Comparison of ENCODE assay signal across 12 mouse cellular contexts in the genomic region with DNA sequence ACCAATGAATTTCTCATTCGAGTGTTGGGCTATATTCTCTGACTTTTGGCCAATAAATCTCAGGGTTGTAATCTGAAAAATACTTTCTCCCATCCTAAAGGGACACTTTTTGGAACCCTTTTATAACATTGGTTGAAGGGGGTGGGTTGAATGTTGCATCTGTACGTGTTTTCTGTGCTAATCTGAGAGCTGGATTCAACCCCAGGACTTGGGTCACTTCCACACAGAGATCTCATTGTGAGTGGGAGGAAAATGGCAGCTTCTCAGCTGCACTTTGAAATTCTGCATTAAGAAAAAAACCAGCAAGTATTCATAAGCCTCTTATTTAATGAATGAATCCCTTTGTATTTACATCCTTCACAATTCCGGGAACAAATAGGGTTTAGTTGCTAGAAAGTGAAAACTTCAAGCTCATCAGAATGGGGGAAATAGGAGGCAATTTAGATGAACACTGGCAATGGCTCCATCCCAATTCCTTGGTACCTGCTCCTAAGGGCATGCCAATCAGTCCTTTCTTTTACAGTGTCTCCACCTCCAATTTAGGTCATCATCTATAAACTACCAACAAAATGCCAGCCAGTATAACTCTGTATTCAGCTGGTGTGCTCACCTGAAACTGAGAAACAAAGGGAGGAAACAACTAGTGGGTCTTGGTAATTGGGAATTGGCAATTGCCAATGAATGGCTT.
"Had no signal": no experiment of that assay in that cellular context is flagged by ENCODE, and none has a peak within 500 bp of the region (broad histone marks: within the 10 kb centered on the region; RNA-seq: fewer than 3 reads in every experiment).

No protein-coding gene starts in this region.

- H3K9me3 ChIP-seq: limb, embryonic 15.5 days; liver, embryonic 13.5 days; lung, embryonic 15.5 days; midbrain, embryonic 12.5 days; neural tube, embryonic 15.5 days; stomach, embryonic 15.5 days had no signal

- H3K4me1 ChIP-seq: limb, embryonic 15.5 days; liver, embryonic 13.5 days; lung, embryonic 15.5 days; midbrain, embryonic 12.5 days; neural tube, embryonic 15.5 days; stomach, embryonic 15.5 days had no signal

- H3K4me2 ChIP-seq: limb, embryonic 15.5 days; liver, embryonic 13.5 days; lung, embryonic 15.5 days; midbrain, embryonic 12.5 days; neural tube, embryonic 15.5 days; stomach, embryonic 15.5 days had no signal

- H3K4me3 ChIP-seq: limb, embryonic 15.5 days; liver, embryonic 13.5 days; lung, embryonic 15.5 days; midbrain, embryonic 12.5 days; myocyte; neural tube, embryonic 15.5 days; stomach, embryonic 15.5 days had no signal

- H3K36me3 ChIP-seq: limb, embryonic 15.5 days; liver, embryonic 13.5 days; lung, embryonic 15.5 days; midbrain, embryonic 12.5 days; neural tube, embryonic 15.5 days; stomach, embryonic 15.5 days had no signal

- H3K27ac ChIP-seq: limb, embryonic 15.5 days; liver, embryonic 13.5 days; lung, embryonic 15.5 days; midbrain, embryonic 12.5 days; neural tube, embryonic 15.5 days; stomach, embryonic 15.5 days had no signal

- DNase-seq: kidney, adult 8-10 months; kidney, postnatal 25 days; liver, embryonic 13.5 days; liver, postnatal 0 days; right cerebral cortex, postnatal 14 days; thymus, postnatal 4 days had no signal

- H3K27me3 ChIP-seq: limb, embryonic 15.5 days; liver, embryonic 13.5 days; lung, embryonic 15.5 days; midbrain, embryonic 12.5 days; neural tube, embryonic 15.5 days; stomach, embryonic 15.5 days had no signal

- H3K9ac ChIP-seq: limb, embryonic 15.5 days; liver, embryonic 13.5 days; liver, postnatal 0 days; lung, embryonic 15.5 days; midbrain, embryonic 12.5 days; neural tube, embryonic 15.5 days; stomach, embryonic 15.5 days had no signal

- ATAC-seq: liver, postnatal 0 days had no signal
